Mouse (Mus musculus) neural tube, embryonic 11.5 days (tissue): Measurements from ENCODE around the gene Fam173a. TPM values are rescaled to one million over a fixed set of nuclear protein-coding genes. Genes with fewer than 3 reads are reported as not detected.
A peak's percentile ranks its signal among the peaks of the same experiment; 100 is the strongest.

ENCODE experiments used
- ATAC-seq: fragments of 200-750 bp; cut with Nextera tagmentation; 2 replicates; pipeline ENCODE4 v1.8.0; 2017; ENCODE audit warnings: moderate number of reproducible peaks, mild to moderate bottlenecking, moderate TSS enrichment, moderate library complexity; ENCODE audit not compliant: insufficient read depth, low FRiP score, low TSS enrichment
- DNase-seq: peaks from one replicate; pipeline ENCODE4 v3.0.0-alpha.2; 2015; ENCODE audit warnings: low spot score
- H3K27ac ChIP-seq: fragments of 300-500 bp; sonication (generic); 2 replicates; pipeline ENCODE4 v1.5.1; 2014; ENCODE audit warnings: low read depth, mild to moderate bottlenecking, low read length
- H3K27me3 ChIP-seq: fragments of 300-500 bp; sonication (generic); 2 replicates; pipeline ENCODE4 v1.6.1; 2014; ENCODE audit warnings: mild to moderate bottlenecking, low read length, mixed read lengths; ENCODE audit not compliant: control insufficient read depth, insufficient read depth
- H3K36me3 ChIP-seq: fragments of 300-500 bp; sonication (generic); 2 replicates; pipeline ENCODE4 v1.6.1; 2014; ENCODE audit warnings: mild to moderate bottlenecking, low read length, moderate library complexity, mixed read lengths; ENCODE audit not compliant: control insufficient read depth, insufficient read depth
- H3K4me1 ChIP-seq: fragments of 300-500 bp; sonication (generic); 2 replicates; pipeline ENCODE4 v1.6.1; 2014; ENCODE audit warnings: low read length, mixed read lengths; ENCODE audit not compliant: control insufficient read depth, insufficient read depth
- H3K4me2 ChIP-seq: fragments of 300-500 bp; sonication (generic); 2 replicates; pipeline ENCODE4 v1.6.1; 2014; ENCODE audit warnings: low read depth, mild to moderate bottlenecking, moderate library complexity
- H3K4me3 ChIP-seq: fragments of 300-500 bp; sonication (generic); 2 replicates; pipeline ENCODE4 v1.5.1; 2014; ENCODE audit warnings: low read depth, low read length
- H3K9ac ChIP-seq: fragments of 300-500 bp; sonication (generic); 2 replicates; pipeline ENCODE4 v1.6.1; 2014; ENCODE audit warnings: mild to moderate bottlenecking, low read length
- H3K9me3 ChIP-seq: fragments of 300-500 bp; sonication (generic); 2 replicates; pipeline ENCODE4 v1.6.1; 2016; ENCODE audit warnings: low read length; ENCODE audit not compliant: control insufficient read depth
- WGBS: fragments of 180-500 bp; shearing (Covaris S2); extraction: QIAGEN DNeasy Blood & Tissue Kit; methylation state at CpG from one replicate; pipeline ENCODE4 v1.1.7; 2014; 5-methylcytosine and 5-hydroxymethylcytosine counted together
- polyA plus RNA-seq: library from polyadenylated mRNA; unstranded; fragments of >200 nt; fragmentation: Nextera tagmentation; extraction: Ambion mirVana; gene quantifications from 2 replicates; pipeline ENCODE4 v1.2.1, GENCODE M21; 2014

The Fam173a gene
- polyA plus RNA-seq = 65.7 and 66.6 TPM in 2 replicates

- ATAC-seq (no peak), DNase-seq (peak; percentile 72)
- H3K4me1 ChIP-seq = peaks cover 44% of the 10 kb centered on the region
- peak within 1 kb of the TSS; percentile 88 for H3K27ac ChIP-seq
- H3K4me2 ChIP-seq = peak within 1 kb of the TSS; percentile 96
- H3K4me3 ChIP-seq = peak within 1 kb of the TSS; percentile 83
- H3K9me3 ChIP-seq = no peaks in the 10 kb centered on the region
- peak within 1 kb of the TSS; percentile 84 for H3K9ac ChIP-seq
- no peaks in the 10 kb centered on the region for H3K27me3 ChIP-seq
- WGBS = under 1% methylated on average over 13 of the region's 14 CpGs
- H3K36me3 ChIP-seq = 0 out of 2 replicates have a peak, but pooled peaks cover 2% of the 10 kb centered on the region
Observed at GRCm38 (mm10) chr17:25792615-25793014, at the start of gene Fam173a. Gene Fam173a (minus strand): TSS chr17:25792901.

DNA sequence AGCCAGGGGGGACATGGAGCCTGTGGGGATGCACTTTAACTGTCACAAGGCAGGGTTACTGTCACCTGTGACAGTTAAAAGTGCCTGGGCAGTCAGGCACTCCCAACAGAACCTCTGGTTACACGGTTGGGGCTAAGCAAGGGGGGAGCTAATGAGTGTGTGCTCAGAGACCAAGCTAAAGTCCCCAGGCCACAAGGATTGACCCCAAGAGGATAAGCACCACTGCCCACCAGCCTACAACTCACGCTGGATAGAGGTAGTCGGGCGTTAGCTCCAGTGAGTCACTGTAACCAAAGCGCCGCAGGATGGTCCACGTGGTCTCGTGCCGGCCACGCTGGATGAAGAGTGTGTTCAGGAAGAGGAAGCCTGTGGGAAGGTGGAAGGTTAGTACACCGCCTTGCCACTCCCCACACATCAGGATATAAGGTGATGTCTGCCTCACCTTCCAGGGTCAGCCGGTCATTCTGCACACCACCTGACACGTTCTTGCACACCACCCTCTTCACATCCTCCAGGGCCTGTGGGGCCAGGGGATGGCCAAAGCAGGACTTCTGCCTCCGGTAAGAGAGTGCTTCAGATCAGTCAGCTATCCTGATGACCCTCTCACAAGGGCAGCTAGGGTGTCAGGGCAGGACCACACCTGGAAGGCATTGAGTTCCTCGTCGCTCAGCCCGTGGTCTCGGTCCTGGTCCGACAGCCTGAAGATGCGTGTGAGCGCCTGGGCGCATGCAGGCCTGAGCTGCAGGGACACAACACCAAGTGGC is 48.6 kb upstream of the Fam173a start, which contains the start of gene Gm20683:
Gm20683 (minus strand) TSS at position 647 of the 764 bp plus-strand sequence.
- H3K36me3 ChIP-seq = peaks cover 23% of the 10 kb centered on the region

DNA sequence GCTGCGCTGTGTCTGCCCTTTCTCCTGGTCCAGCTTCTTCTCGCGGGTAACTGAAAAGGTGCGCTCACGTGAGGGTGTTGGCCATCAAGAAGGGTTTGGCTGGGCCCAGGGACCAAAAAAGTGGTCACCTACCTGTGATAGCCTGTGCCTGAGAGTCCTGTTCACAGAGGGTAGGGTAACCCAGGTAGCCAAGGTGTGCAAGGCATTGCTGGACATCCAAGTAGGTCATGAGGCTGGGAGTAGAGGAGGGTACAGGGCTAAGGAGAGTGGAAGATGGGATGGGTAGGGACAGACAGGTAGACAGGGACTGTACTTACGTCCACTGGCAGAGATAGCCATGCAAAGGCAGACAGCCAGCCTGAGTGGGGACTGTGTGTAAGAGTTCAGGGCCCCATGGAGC is 47.8 kb upstream of the Fam173a start:
- Histone ChIP-seq H3K4me1 (peaks cover 30% of the 10 kb centered on the region), H3K4me3 (no peak overlapping the region), H3K27ac (no peak overlapping the region), H3K4me2 (no peak overlapping the region), H3K9ac (no peak overlapping the region), H3K27me3 (no peaks in the 10 kb centered on the region), H3K36me3 (peaks cover 23% of the 10 kb centered on the region), H3K9me3 (no peaks in the 10 kb centered on the region)
- 98% methylated on average over 6 of the region's 6 CpGs for WGBS
- DNase-seq (no peak), ATAC-seq (no peak)

More for the DNA sequence above, 48.6 kb upstream of the Fam173a start, which contains the start of gene Gm20683:
- Histone ChIP-seq H3K9ac (no peak within 1 kb of the TSS), H3K27me3 (no peaks in the 10 kb centered on the region), H3K4me1 (peaks cover 28% of the 10 kb centered on the region), H3K27ac (no peak within 1 kb of the TSS), H3K9me3 (no peaks in the 10 kb centered on the region), H3K4me3 (no peak within 1 kb of the TSS), H3K4me2 (no peak within 1 kb of the TSS)
- WGBS = 93% methylated on average over 22 of the region's 22 CpGs
- DNase-seq (no peak), ATAC-seq (no peak)

GRCm38 (mm10) chr17:25839455-25840235 is 46.9 kb upstream of the Fam173a start:
- peaks cover 36% of the 10 kb centered on the region for H3K4me1 ChIP-seq
- ATAC-seq (no peak), DNase-seq (no peak)
- no peak overlapping the region for H3K27ac ChIP-seq
- H3K36me3 ChIP-seq = peaks cover 27% of the 10 kb centered on the region
- WGBS = 87% methylated on average over 14 of the region's 14 CpGs
- H3K9me3 ChIP-seq = no peaks in the 10 kb centered on the region
- no peak overlapping the region for H3K4me3 ChIP-seq
- H3K9ac ChIP-seq = no peak overlapping the region
- H3K4me2 ChIP-seq = no peak overlapping the region
- H3K27me3 ChIP-seq = no peaks in the 10 kb centered on the region

DNA sequence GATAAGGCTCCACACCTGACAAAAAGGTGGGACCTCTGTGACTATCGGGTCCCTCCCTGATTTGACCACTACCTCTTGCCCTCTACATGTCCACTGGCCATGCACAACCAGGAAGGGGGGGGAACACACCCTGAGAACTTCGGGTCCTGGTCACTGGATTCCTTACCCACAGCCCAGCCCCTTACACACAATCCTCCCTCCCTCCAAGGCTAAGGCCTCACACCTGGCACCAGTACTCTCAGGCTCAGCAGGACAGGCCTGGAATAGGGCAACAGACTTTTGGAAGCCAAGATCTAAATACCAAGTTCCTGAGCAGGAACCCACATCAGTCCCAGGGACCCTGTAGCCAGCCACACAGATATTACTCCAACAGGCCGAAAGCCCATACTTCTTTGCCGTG is 46.2 kb upstream of the Fam173a start:
- H3K27ac ChIP-seq = no peak overlapping the region
- H3K36me3 ChIP-seq = peaks cover 27% of the 10 kb centered on the region
- H3K27me3 ChIP-seq = no peaks in the 10 kb centered on the region
- ATAC-seq (no peak), DNase-seq (no peak)
- no peaks in the 10 kb centered on the region for H3K9me3 ChIP-seq
- peaks cover 44% of the 10 kb centered on the region for H3K4me1 ChIP-seq
- H3K9ac ChIP-seq = no peak overlapping the region
- 86% methylated on average over 4 of the region's 4 CpGs for WGBS
- no peak overlapping the region for H3K4me3 ChIP-seq
- H3K4me2 ChIP-seq = no peak overlapping the region

GRCm38 (mm10) chr17:25837533-25837932 is 44.8 kb upstream of the Fam173a start:
- Histone ChIP-seq H3K4me3 (no peak overlapping the region), H3K9ac (peak overlapping the region; percentile 68; the same call in 1 of the 2 replicates), H3K4me2 (peak overlapping the region; percentile 68; the same call in 1 of the 2 replicates), H3K9me3 (no peaks in the 10 kb centered on the region), H3K27ac (peak overlapping the region; percentile 67), H3K27me3 (no peaks in the 10 kb centered on the region), H3K36me3 (peaks cover 27% of the 10 kb centered on the region), H3K4me1 (peaks cover 41% of the 10 kb centered on the region)
- DNase-seq (peak; percentile 31), ATAC-seq (no peak)
- 49% methylated on average over 3 of the region's 3 CpGs for WGBS

DNA sequence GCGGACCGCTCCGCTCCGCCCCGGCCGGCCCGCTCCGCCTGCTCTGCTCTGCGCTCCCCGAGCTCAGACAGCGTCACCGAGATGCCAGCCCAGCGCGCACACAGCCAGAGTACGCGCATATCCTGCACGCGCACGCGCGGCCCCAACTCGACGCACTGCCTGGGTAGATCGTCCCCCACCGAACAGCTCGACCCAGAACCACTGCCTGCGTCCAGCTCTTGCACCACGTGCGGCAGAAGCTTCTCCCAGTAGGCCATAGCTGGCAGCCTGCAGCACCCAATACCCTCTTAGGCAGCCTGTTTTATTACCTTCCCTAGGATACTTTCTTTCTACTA is 44.3 kb upstream of the Fam173a start, which contains the start of gene Rhbdl1:
Rhbdl1 (minus strand) TSS at position 220 of the 335 bp plus-strand sequence.
- peaks cover 27% of the 10 kb centered on the region for H3K36me3 ChIP-seq
- peaks cover 44% of the 10 kb centered on the region for H3K4me1 ChIP-seq
- no peak for ATAC-seq
- peak within 1 kb of the TSS; percentile 68 for H3K9ac ChIP-seq
- H3K4me2 ChIP-seq = peak within 1 kb of the TSS; percentile 68
- 2% methylated on average over 29 of the region's 29 CpGs for WGBS
- no peaks in the 10 kb centered on the region for H3K9me3 ChIP-seq
- H3K4me3 ChIP-seq = peak within 1 kb of the TSS; percentile 29
- H3K27ac ChIP-seq = peak within 1 kb of the TSS; percentile 67
- peak; percentile 76 for DNase-seq
- H3K27me3 ChIP-seq = no peaks in the 10 kb centered on the region

- WGBS = 27% methylated on average over 21 of the region's 23 CpGs
- Histone ChIP-seq H3K4me3 (peak overlapping the region; percentile 29), H3K4me2 (peak overlapping the region; percentile 68), H3K27ac (peak overlapping the region; percentile 67), H3K27me3 (no peaks in the 10 kb centered on the region), H3K9ac (peak overlapping the region; percentile 68), H3K9me3 (no peaks in the 10 kb centered on the region), H3K36me3 (peaks cover 27% of the 10 kb centered on the region), H3K4me1 (peaks cover 49% of the 10 kb centered on the region)
- no peak for DNase-seq
- ATAC-seq = no peak
Observed at GRCm38 (mm10) chr17:25836397-25837075, 43.8 kb upstream of the Fam173a start.
